Mouse (Mus musculus): ENCODE data around the gene Negr1.

GRCm38 (mm10) chr3:156619921-156620320 lies 58.3 kb downstream of the Negr1 start:
- TF ChIP-seq MAX (IDR thresholded peaks at IDR 0.05) (no peak), CTCF (IDR thresholded peaks at IDR 0.05; ENCODE audit: control insufficient read depth, insufficient read depth, insufficient read length) (no peak), CEBPB (IDR thresholded peaks at IDR 0.05; ENCODE audit: low read depth) (no peak), USF1 (IDR thresholded peaks at IDR 0.05; ENCODE audit: low read depth) (no peak), MYOD1 (IDR thresholded peaks at IDR 0.05; ENCODE audit: control insufficient read depth, insufficient read length, low read depth) (no peak), MYOG (IDR thresholded peaks at IDR 0.05; ENCODE audit: control insufficient read depth, extremely low read depth, insufficient read length) (no peak)
